Mouse (Mus musculus) C2C12 (cell line): Measurements from ENCODE around the gene Tns2. TPM values are rescaled to one million over a fixed set of nuclear protein-coding genes. Genes with fewer than 3 reads are reported as not detected.

Experiments
- H3K27me3 ChIP-seq: one replicate; pipeline ENCODE4 v1.6.1; 2011; ENCODE audit not compliant: control insufficient read depth, insufficient read depth, insufficient read length
- H3K36me3 ChIP-seq: one replicate; pipeline ENCODE4 v1.6.1; 2011; ENCODE audit not compliant: control insufficient read depth, insufficient read depth
- H3K4me3 ChIP-seq: one replicate; pipeline ENCODE4 v1.5.1; 2011; ENCODE audit warnings: mild to moderate bottlenecking, control low read depth; ENCODE audit not compliant: poor library complexity, insufficient read depth, severe bottlenecking
- H3K79me2 ChIP-seq: one replicate; pipeline ENCODE4 v1.6.1; 2011; ENCODE audit not compliant: control insufficient read depth, insufficient read depth
- H3K79me3 ChIP-seq: one replicate; pipeline ENCODE4 v1.6.1; 2011; ENCODE audit warnings: low read depth, control low read depth
- H3ac ChIP-seq: one replicate; pipeline ENCODE3; 2011; ENCODE audit warnings: low read depth; ENCODE audit not compliant: control insufficient read depth, insufficient read length
- CEBPB ChIP-seq: IDR thresholded peaks from one replicate; pipeline ENCODE4 v1.6.1; 2011; ENCODE audit warnings: low read depth, mild to moderate bottlenecking, control low read depth, moderate library complexity
- CTCF ChIP-seq: IDR thresholded peaks from one replicate; pipeline ENCODE4 v1.5.1; 2011; ENCODE audit not compliant: control insufficient read depth, insufficient read depth, insufficient read length
- FOSL1 ChIP-seq: IDR thresholded peaks from one replicate; pipeline ENCODE4 v1.8.0; 2011; ENCODE audit warnings: mild to moderate bottlenecking, low read length; ENCODE audit not compliant: poor library complexity, insufficient read depth, severe bottlenecking
- MAX ChIP-seq: IDR thresholded peaks from one replicate; pipeline ENCODE4 v1.6.1; 2011; ENCODE audit warnings: mild to moderate bottlenecking, control low read depth
- MYOD1 ChIP-seq: IDR thresholded peaks from one replicate; pipeline ENCODE4 v1.6.1; 2011; ENCODE audit warnings: low read depth; ENCODE audit not compliant: control insufficient read depth, insufficient read length
- MYOG ChIP-seq: IDR thresholded peaks from one replicate; pipeline ENCODE4 v1.6.1; 2011; ENCODE audit not compliant: control insufficient read depth, insufficient read length; ENCODE audit errors: extremely low read depth
- USF1 ChIP-seq: IDR thresholded peaks from one replicate; pipeline ENCODE4 v1.6.1; 2011; ENCODE audit warnings: low read depth, mild to moderate bottlenecking, control low read depth, moderate library complexity
- polyA plus RNA-seq: library from polyadenylated mRNA; unstranded; fragments of >200 nt; fragmentation: generic; extraction: Trizol; gene quantifications from one replicate; pipeline ENCODE4 v1.2.1, GENCODE M21; 2012; ENCODE audit warnings: missing spikeins

The Tns2 gene
- polyA plus RNA-seq, 1 experiment: 67.8 TPM

DNA sequence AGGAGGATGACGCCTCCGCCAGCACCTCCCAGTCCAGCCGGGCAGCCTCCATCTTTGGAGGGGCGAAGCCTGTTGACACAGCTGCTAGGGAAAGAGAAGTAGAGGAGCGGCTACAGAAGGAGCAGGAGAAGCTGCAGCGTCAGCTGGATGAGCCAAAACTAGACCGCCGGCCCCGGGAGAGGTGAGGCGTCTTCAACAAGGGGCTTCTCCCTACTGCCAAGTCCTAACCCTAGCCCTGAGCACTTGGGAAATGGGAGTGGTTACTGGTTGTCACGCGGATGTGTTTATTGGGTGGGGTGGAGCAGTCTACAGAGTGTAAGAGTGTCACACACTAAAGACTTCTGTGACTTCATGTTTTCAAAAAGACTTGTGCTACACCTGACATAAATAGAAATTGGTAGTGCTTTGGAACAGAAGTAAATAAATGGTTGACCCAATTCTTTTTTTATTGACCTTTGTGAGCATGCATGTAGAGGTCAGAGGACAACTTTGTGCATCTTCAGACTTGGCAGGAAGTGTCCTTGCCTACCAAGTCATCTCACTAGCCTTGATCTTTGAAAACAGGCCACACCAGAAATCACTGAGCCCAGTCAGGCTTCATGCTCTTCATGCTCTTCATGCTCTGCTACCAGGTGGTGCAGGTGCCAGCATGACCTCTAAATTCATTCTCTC lies 10.2 kb upstream of the Tns2 start:
- TF ChIP-seq CEBPB (no peak), CTCF (no peak), MYOG (no peak), MAX (no peak), FOSL1 (no peak), MYOD1 (no peak), USF1 (no peak)
- Histone ChIP-seq H3K79me2 (peaks cover 100% of the 10 kb centered on the region), H3K4me3 (no peak overlapping the region), H3K36me3 (peaks cover 100% of the 10 kb centered on the region), H3K27me3 (no peaks in the 10 kb centered on the region), H3K79me3 (peaks cover 76% of the 10 kb centered on the region), H3ac (no peak overlapping the region)

DNA sequence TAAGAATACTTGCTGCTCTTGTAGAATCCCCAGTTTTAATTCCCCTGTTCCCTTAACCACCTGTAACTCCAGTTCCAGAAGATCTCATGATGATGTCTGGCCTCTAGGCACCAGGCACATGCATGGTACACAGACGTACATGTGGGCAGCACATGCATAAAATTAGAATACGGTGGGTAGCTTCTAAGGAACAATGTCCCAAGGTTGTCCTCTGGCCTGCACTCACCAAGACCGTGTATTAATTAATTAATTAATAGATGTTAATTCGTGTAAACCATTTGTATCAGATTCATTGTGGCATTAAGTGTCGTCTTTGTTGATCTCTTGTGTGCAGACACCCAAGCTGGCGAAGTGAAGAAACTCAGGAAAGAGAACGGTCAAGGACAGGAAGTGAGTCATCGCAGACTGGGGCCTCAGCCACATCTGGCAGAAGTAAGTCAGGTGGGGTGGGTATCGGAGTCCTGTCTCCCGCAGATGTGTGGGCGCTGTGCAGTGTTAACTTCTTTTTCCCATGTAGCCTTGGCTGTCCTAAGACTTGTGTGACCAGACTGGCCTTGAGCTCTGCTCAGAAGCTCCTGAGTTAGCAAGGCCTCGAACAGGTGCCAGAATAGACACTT lies 9.0 kb upstream of the Tns2 start:
- TF ChIP-seq USF1 (peak; percentile 5), CEBPB (peak; percentile 36), FOSL1 (peak; percentile 39), MYOD1 (no peak)
- peaks cover 100% of the 10 kb centered on the region for H3K36me3 ChIP-seq
- H3K27me3 ChIP-seq: no peaks in the 10 kb centered on the region
- H3K4me3 ChIP-seq: no peak overlapping the region
- peaks cover 100% of the 10 kb centered on the region for H3K79me2 ChIP-seq
- H3K79me3 ChIP-seq: peaks cover 70% of the 10 kb centered on the region
- no peak overlapping the region for H3ac ChIP-seq

DNA sequence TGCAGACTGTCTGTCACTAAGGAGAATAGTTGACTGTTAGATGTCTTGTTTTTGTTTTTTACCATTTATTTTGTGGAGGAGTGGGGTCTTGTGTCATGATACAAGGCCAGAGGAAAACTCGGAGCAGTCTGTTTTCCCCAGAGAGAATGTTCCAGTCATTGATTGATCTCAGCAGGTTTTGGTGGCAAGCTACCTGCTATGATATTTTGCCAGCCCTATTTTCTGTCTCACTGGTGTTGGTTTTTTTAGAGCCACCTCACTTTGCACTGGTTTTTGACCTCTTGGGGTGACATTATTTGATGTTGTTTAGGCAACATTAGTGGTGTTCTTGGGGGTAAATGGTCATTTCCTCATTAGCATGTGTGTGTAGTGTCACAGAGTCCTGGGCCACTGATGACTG lies 8.5 kb upstream of the Tns2 start:
- Histone ChIP-seq H3K36me3 (peaks cover 100% of the 10 kb centered on the region), H3K79me2 (peaks cover 100% of the 10 kb centered on the region), H3K27me3 (no peaks in the 10 kb centered on the region), H3K79me3 (peaks cover 65% of the 10 kb centered on the region), H3ac (no peak overlapping the region), H3K4me3 (no peak overlapping the region)
- TF ChIP-seq CEBPB (no peak), MYOD1 (no peak), USF1 (no peak), FOSL1 (no peak), MAX (no peak), CTCF (no peak), MYOG (no peak)

DNA sequence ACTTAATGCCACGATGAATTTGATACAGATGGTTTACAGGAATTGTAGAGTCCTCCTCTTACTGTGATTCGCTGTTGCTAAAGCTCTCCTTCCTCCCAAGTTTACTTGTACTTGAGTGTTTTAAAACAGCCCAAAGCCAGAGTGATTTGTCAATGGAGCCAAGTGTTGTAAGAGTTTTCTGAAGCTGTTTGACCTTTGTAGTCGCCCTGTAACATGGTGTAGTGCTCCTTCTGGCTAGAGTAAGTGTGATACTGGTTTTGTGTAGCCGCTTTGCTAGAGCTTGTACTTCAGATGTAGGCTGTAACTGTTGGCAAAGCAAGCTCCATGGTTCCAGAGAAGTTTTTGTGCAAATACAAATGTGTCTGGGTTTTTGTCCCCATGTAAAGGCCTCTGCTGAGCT lies 8.0 kb upstream of the Tns2 start:
- H3ac ChIP-seq: no peak overlapping the region
- H3K36me3 ChIP-seq: peaks cover 100% of the 10 kb centered on the region
- TF ChIP-seq MYOG: no peak
- TF ChIP-seq MAX: no peak
- no peak for TF ChIP-seq USF1
- TF ChIP-seq CTCF: no peak
- no peak for TF ChIP-seq MYOD1
- no peak for TF ChIP-seq FOSL1
- no peak for TF ChIP-seq CEBPB
- H3K79me3 ChIP-seq: peaks cover 61% of the 10 kb centered on the region
- H3K4me3 ChIP-seq: no peak overlapping the region
- H3K79me2 ChIP-seq: peaks cover 99% of the 10 kb centered on the region
- no peaks in the 10 kb centered on the region for H3K27me3 ChIP-seq

DNA sequence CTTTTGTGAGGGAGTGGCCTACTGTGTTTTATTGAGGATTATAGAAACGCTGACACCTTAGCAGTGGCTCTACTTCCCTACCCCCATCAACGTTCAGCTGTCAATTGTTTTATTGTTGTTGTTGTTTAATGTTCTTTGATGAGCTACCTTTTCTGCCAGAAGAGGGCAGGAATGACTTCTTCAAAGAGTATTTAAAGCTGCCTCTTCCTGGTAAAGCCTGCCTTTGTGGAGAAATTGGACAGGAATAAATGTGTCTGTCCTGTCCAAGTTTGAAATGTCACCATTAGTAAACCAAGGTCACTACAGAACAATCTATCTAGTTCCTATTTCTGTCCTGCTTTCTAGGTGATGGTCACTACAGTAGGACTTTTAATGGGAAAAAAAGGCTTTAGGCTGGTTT lies 6.1 kb upstream of the Tns2 start:
- no peak overlapping the region for H3K4me3 ChIP-seq
- no peak overlapping the region for H3ac ChIP-seq
- H3K79me3 ChIP-seq: peaks cover 42% of the 10 kb centered on the region
- peaks cover 100% of the 10 kb centered on the region for H3K36me3 ChIP-seq
- no peak for TF ChIP-seq FOSL1
- no peak for TF ChIP-seq MYOD1
- TF ChIP-seq USF1: no peak
- no peak for TF ChIP-seq CTCF
- no peak for TF ChIP-seq MYOG
- TF ChIP-seq MAX: no peak
- no peak for TF ChIP-seq CEBPB
- no peaks in the 10 kb centered on the region for H3K27me3 ChIP-seq
- H3K79me2 ChIP-seq: peaks cover 90% of the 10 kb centered on the region

DNA sequence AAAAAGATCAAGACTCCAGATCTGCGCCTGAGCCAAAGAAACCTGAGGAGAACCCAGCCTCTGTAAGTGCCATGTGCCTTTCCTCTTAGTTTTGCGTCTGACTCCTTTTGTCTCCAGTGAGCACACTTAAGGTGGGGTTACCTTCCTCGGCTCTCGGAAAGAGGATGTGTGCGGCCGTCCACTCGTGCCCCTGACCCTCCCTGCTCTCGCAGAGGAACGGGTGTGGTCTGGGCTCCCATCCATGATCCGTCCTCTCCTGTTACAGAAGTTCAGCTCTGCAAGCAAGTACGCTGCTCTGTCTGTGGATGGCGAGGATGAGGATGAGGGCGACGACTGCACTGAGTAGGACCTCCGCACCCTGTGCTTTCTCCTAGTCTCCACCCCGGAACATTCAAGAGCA lies 5.2 kb upstream of the Tns2 start:
- H3K79me3 ChIP-seq: peaks cover 40% of the 10 kb centered on the region
- peaks cover 93% of the 10 kb centered on the region for H3K36me3 ChIP-seq
- no peaks in the 10 kb centered on the region for H3K27me3 ChIP-seq
- H3ac ChIP-seq: peak overlapping the region; percentile 22
- no peak overlapping the region for H3K4me3 ChIP-seq
- TF ChIP-seq MYOD1 (no peak), USF1 (no peak), MYOG (no peak), CTCF (no peak), MAX (no peak), FOSL1 (no peak), CEBPB (no peak)
- peaks cover 82% of the 10 kb centered on the region for H3K79me2 ChIP-seq
